Mouse (Mus musculus) heart, postnatal 0 days (tissue): Measurements from ENCODE around the gene Iqub. TPM values are rescaled to one million over a fixed set of nuclear protein-coding genes. Genes with fewer than 3 reads are reported as not detected.

Experiments
- ATAC-seq: fragments of 200-750 bp; cut with Nextera tagmentation; 2 replicates; pipeline ENCODE4 v1.8.0; 2017; ENCODE audit warnings: low read depth, moderate number of reproducible peaks, moderate library complexity; ENCODE audit not compliant: insufficient read depth
- DNase-seq: peaks from one replicate; pipeline ENCODE4 v3.0.0-alpha.2; 2016; ENCODE audit warnings: low spot score
- H3K27ac ChIP-seq: fragments of 300-500 bp; sonication (generic); 2 replicates; pipeline ENCODE4 v1.5.1; 2014; ENCODE audit warnings: low read depth, mild to moderate bottlenecking
- H3K27me3 ChIP-seq: fragments of 300-500 bp; sonication (generic); 2 replicates; pipeline ENCODE4 v1.6.1; 2014; ENCODE audit warnings: low read length, mixed read lengths; ENCODE audit not compliant: control insufficient read depth, insufficient read depth
- H3K36me3 ChIP-seq: fragments of 300-500 bp; sonication (generic); replicated peaks from 2 replicates; pipeline ENCODE4 v1.6.1; 2014; ENCODE audit warnings: low read length, mixed read lengths; ENCODE audit not compliant: control insufficient read depth, insufficient read depth
- H3K4me1 ChIP-seq: fragments of 300-500 bp; sonication (generic); 2 replicates; pipeline ENCODE4 v1.6.1; 2014; ENCODE audit warnings: antibody characterized with exemption; ENCODE audit not compliant: control insufficient read depth, insufficient read depth
- H3K4me2 ChIP-seq: fragments of 300-500 bp; sonication (generic); 2 replicates; pipeline ENCODE4 v1.6.1; 2014; ENCODE audit warnings: low read depth, mild to moderate bottlenecking, low read length, moderate library complexity
- H3K4me3 ChIP-seq: fragments of 300-500 bp; sonication (generic); 2 replicates; pipeline ENCODE4 v1.5.1; 2014; ENCODE audit warnings: low read depth, low read length
- H3K9ac ChIP-seq: fragments of 300-500 bp; sonication (generic); replicated peaks from 2 replicates; pipeline ENCODE4 v1.6.1; 2014; ENCODE audit warnings: low read depth, low read length, mixed read lengths
- H3K9me3 ChIP-seq: fragments of 300-500 bp; sonication (generic); replicated peaks from 2 replicates; pipeline ENCODE4 v1.6.1; 2016; ENCODE audit warnings: low read length; ENCODE audit not compliant: control insufficient read depth
- CTCF ChIP-seq: IDR thresholded peaks from 2 replicates; pipeline ENCODE4 v1.5.1; 2016; ENCODE audit warnings: antibody characterized with exemption, control low read depth, low read depth
- EP300 ChIP-seq: IDR thresholded peaks from 2 replicates; pipeline ENCODE4 v1.6.1; 2016; ENCODE audit warnings: antibody characterized with exemption, low read depth
- WGBS: fragments of 180-500 bp; shearing (Covaris S2); extraction: QIAGEN DNeasy Blood & Tissue Kit; methylation state at CpG from one replicate; pipeline ENCODE4 v1.1.7; 2014; 5-methylcytosine and 5-hydroxymethylcytosine counted together
- polyA plus RNA-seq: library from polyadenylated mRNA; unstranded; fragments of >200 nt; fragmentation: Nextera tagmentation; extraction: Ambion mirVana; gene quantifications from 2 replicates; pipeline ENCODE4 v1.2.1, GENCODE M21; 2015
- total RNA-seq: library from RNA; depleted of rRNA; stranded (reverse); fragments of >200 nt; gene quantifications from 2 replicates; pipeline ENCODE4 v1.2.3, GENCODE M21; 2014; ENCODE audit warnings: low replicate concordance

Iqub gene
- total and polyA plus RNA-seq, 2 experiments from 2014 or later: 0.16 TPM; not detected in 1

DNA sequence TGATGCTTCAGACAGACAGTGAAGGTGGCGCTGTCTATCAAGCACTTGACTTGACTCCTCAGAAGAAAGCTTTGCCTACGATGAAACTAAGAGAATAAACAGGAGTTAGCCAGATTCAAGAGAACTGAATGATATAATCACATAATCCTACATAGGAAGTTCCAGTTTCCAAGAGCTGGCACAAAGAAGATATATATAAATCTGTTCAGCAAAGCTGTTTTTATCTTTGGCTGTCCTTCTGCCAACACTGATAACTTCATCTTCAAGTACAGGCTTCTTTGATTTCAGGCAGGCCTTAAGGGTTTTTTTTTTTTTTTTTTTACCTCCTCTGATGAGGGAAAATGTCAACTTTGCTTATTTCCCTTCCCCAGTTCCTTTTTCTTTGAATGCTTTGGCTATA, 44.7 kb downstream of the Iqub start:
- 79% methylated on average over 2 of the region's 2 CpGs for WGBS
- H3K27me3 ChIP-seq: no peaks in the 10 kb centered on the region

GRCm38 (mm10) chr6:24456097-24456496, 58.8 kb downstream of the Iqub start:
- WGBS: 36% methylated on average over 7 of the region's 7 CpGs
- Histone ChIP-seq H3K27me3 (no peaks in the 10 kb centered on the region), H3K36me3 (no peaks in the 10 kb centered on the region), H3K9me3 (no peaks in the 10 kb centered on the region), H3K4me3 (no peak overlapping the region), H3K9ac (no peak overlapping the region), H3K4me2 (no peak overlapping the region), H3K27ac (no peak overlapping the region), H3K4me1 (no peaks in the 10 kb centered on the region)
- ATAC-seq: no peak
- no peak for TF ChIP-seq EP300
- peak; percentile 49 for TF ChIP-seq CTCF
- DNase-seq: no peak

More for the DNA sequence above, 44.7 kb downstream of the Iqub start:
- Histone ChIP-seq H3K4me2 (no peak overlapping the region), H3K9me3 (no peaks in the 10 kb centered on the region), H3K4me3 (no peak overlapping the region), H3K4me1 (no peaks in the 10 kb centered on the region), H3K9ac (no peak overlapping the region), H3K27ac (no peak overlapping the region), H3K36me3 (no peaks in the 10 kb centered on the region)
- no peak for TF ChIP-seq EP300
- no peak for TF ChIP-seq CTCF
- ATAC-seq (no peak), DNase-seq (no peak)

- no peak for TF ChIP-seq EP300
- no peak for TF ChIP-seq CTCF
- WGBS: 54% methylated on average over 22 of the region's 22 CpGs
- H3K4me2 ChIP-seq: no peak overlapping the region
Measured at GRCm38 (mm10) chr6:24451026-24451821, 63.6 kb downstream of the Iqub start.

DNA sequence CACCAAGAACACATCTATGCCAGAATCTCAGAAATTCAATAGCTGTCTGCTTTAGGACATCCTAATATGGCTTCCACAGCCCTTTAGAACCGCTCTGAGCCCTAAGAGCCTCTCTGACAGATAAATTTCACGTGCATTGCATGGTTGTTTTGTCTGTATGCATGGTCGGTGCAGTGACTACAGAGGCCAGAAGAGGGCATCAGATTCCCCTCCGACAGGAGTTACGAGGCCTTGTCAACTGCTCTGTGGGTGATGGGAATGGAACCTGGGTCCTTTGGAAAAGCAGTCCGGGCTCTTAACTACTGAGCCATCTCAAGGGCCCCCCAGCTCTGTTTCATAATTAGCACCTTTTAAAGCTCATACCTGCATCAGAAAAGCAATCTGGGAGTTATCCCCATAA, 64.6 kb downstream of the Iqub start:
- H3K9ac ChIP-seq: no peak overlapping the region
- DNase-seq (no peak), ATAC-seq (no peak)
- no peaks in the 10 kb centered on the region for H3K36me3 ChIP-seq
- H3K9me3 ChIP-seq: no peaks in the 10 kb centered on the region
- no peak overlapping the region for H3K27ac ChIP-seq
- no peak overlapping the region for H3K4me2 ChIP-seq
- TF ChIP-seq CTCF: no peak
- no peaks in the 10 kb centered on the region for H3K4me1 ChIP-seq
- H3K4me3 ChIP-seq: no peak overlapping the region
- 89% methylated on average over 6 of the region's 6 CpGs for WGBS
- H3K27me3 ChIP-seq: no peaks in the 10 kb centered on the region

More at GRCm38 (mm10) chr6:24451026-24451821, 63.6 kb downstream of the Iqub start:
- no peak overlapping the region for H3K4me3 ChIP-seq
- H3K9ac ChIP-seq: no peak overlapping the region
- ATAC-seq: no peak
- H3K36me3 ChIP-seq: no peaks in the 10 kb centered on the region
- H3K4me1 ChIP-seq: no peaks in the 10 kb centered on the region
- no peak overlapping the region for H3K27ac ChIP-seq
- no peak for DNase-seq
- no peaks in the 10 kb centered on the region for H3K9me3 ChIP-seq
- H3K27me3 ChIP-seq: no peaks in the 10 kb centered on the region

GRCm38 (mm10) chr6:24416056-24416455, 98.8 kb downstream of the Iqub start:
- TF ChIP-seq EP300 (no peak), CTCF (no peak)
- H3K36me3 ChIP-seq: no peaks in the 10 kb centered on the region
- H3K4me1 ChIP-seq: no peaks in the 10 kb centered on the region
- H3K4me2 ChIP-seq: no peak overlapping the region
- H3K4me3 ChIP-seq: no peak overlapping the region
- WGBS: 79% methylated on average over 11 of the region's 11 CpGs
- H3K9ac ChIP-seq: no peak overlapping the region
- H3K9me3 ChIP-seq: no peaks in the 10 kb centered on the region
- H3K27me3 ChIP-seq: no peaks in the 10 kb centered on the region
- no peak for DNase-seq
- ATAC-seq: no peak
- H3K27ac ChIP-seq: no peak overlapping the region

DNA sequence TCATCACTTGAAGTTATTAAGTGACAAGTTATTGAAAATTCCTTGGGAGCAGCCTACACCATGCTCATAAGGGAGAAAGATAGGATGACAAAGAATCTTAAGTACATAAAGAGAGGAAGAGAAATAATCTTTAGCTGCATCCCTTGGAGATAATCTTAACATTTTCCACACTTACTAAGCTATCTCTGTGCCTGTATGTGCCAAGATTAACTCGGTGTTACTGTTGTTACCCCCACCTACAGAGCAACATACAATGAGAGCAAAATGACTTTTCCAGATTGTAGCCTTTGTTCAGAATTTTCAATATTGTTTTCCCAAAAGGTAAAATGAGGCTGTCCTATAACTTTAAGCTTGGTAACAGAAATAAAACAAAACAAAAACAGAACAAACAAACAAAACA, 99.4 kb downstream of the Iqub start:
- Histone ChIP-seq H3K27me3 (no peaks in the 10 kb centered on the region), H3K27ac (no peak overlapping the region), H3K9me3 (no peaks in the 10 kb centered on the region), H3K9ac (no peak overlapping the region), H3K4me1 (no peaks in the 10 kb centered on the region), H3K4me2 (no peak overlapping the region), H3K4me3 (no peak overlapping the region), H3K36me3 (no peaks in the 10 kb centered on the region)
- 41% methylated on average over 1 of the region's 1 CpGs for WGBS
- DNase-seq: no peak
- TF ChIP-seq EP300: no peak
- no peak for TF ChIP-seq CTCF
- ATAC-seq: no peak
